Mouse (Mus musculus) adrenal gland, postnatal 14 days (tissue): ENCODE results near the gene Zfp217. TPM values are rescaled to one million over a fixed set of nuclear protein-coding genes. Genes with fewer than 3 reads are reported as not detected.

Experiments used
- DNase-seq: peaks from one replicate; pipeline ENCODE4 v3.0.0; 2021; ENCODE audit warnings: mixed read lengths
- total RNA-seq: library from RNA; stranded (reverse); gene quantifications from 2 replicates; pipeline ENCODE4 v1.2.3, GENCODE M21; 2021

Gene Zfp217
- total RNA-seq, 1 experiment from 2014 or later = 28.6 TPM

- DNase-seq = peak; percentile 32
Measured at GRCm38 (mm10) chr2:170134026-170134690, 13.7 kb downstream of the Zfp217 start.

- DNase-seq = peak; percentile 92
Measured at GRCm38 (mm10) chr2:170133093-170133731, 14.7 kb downstream of the Zfp217 start.

GRCm38 (mm10) chr2:170132716-170133092 lies 15.2 kb downstream of the Zfp217 start:
- no peak for DNase-seq

GRCm38 (mm10) chr2:170131981-170132460 lies 15.9 kb downstream of the Zfp217 start:
- DNase-seq = peak; percentile 32

- DNase-seq = peak; percentile 94
Measured at GRCm38 (mm10) chr2:170130780-170131645, 16.9 kb downstream of the Zfp217 start.

GRCm38 (mm10) chr2:170129923-170130779 lies 17.8 kb downstream of the Zfp217 start:
- DNase-seq = peak; percentile 49

GRCm38 (mm10) chr2:170129248-170129922 lies 18.5 kb downstream of the Zfp217 start:
- DNase-seq = no peak

GRCm38 (mm10) chr2:170128461-170129247 lies 19.2 kb downstream of the Zfp217 start:
- DNase-seq = no peak

- DNase-seq = no peak
Measured at GRCm38 (mm10) chr2:170127523-170127922, 20.4 kb downstream of the Zfp217 start.

- DNase-seq = no peak
Measured at GRCm38 (mm10) chr2:170126266-170126665, 21.6 kb downstream of the Zfp217 start.

GRCm38 (mm10) chr2:170122197-170122596 lies 25.7 kb downstream of the Zfp217 start:
- no peak for DNase-seq

GRCm38 (mm10) chr2:170120139-170121027 lies 27.5 kb downstream of the Zfp217 start:
- peak; percentile 81 for DNase-seq

GRCm38 (mm10) chr2:170116704-170117281 lies 31.1 kb downstream of the Zfp217 start:
- DNase-seq = peak; percentile 79

GRCm38 (mm10) chr2:170110306-170110705 lies 37.6 kb downstream of the Zfp217 start:
- no peak for DNase-seq

- DNase-seq = no peak
Measured at GRCm38 (mm10) chr2:170109528-170109927, 38.4 kb downstream of the Zfp217 start.

- DNase-seq = no peak
Measured at GRCm38 (mm10) chr2:170107791-170108190, 40.1 kb downstream of the Zfp217 start.

GRCm38 (mm10) chr2:170106000-170106399 lies 41.9 kb downstream of the Zfp217 start:
- DNase-seq = peak; percentile 34

GRCm38 (mm10) chr2:170104396-170104795 lies 43.5 kb downstream of the Zfp217 start:
- no peak for DNase-seq

- DNase-seq = peak; percentile 77
Measured at GRCm38 (mm10) chr2:170103852-170104251, 44.1 kb downstream of the Zfp217 start.
